Mouse (Mus musculus) megakaryocyte, embryonic 14.5 days (primary cell): ENCODE data around the gene Smcr8.

Experiments used
- FLI1 ChIP-seq: IDR thresholded peaks from 2 replicates; pipeline ENCODE4 v1.6.1; 2012; ENCODE audit warnings: low read length, inconsistent platforms, mixed read lengths
- GATA1 ChIP-seq: IDR thresholded peaks from 3 replicates; pipeline ENCODE4 v1.6.1; 2012; ENCODE audit warnings: mixed read lengths, low read length, inconsistent platforms, borderline replicate concordance

DNA sequence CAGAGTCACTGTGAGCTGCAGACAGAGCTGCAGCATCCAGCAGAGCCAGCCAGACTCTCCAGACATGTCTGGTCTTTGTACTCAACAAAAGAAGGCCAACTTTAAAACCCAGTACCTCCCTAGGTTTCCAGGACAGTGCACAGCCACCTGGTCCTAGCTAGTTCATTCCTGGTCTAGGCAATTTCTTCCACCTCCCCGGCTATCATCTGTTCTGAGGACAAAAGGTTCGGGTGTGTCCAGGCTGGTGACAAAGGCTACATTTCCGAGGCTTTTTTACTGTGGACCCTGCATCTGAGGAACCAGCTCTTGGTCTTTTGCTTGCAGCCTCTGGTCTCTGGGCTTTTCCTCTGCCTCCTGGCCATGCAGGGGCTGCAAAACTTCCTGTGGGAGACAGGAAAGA is 37.0 kb upstream of the Smcr8 start:
- TF ChIP-seq GATA1 (no peak), FLI1 (no peak)
